Mouse (Mus musculus) kidney, embryonic 15.5 days (tissue): ENCODE measurements around the gene Tgfb2. TPM values are rescaled to one million over a fixed set of nuclear protein-coding genes. Genes with fewer than 3 reads are reported as not detected.

Experiments
- ATAC-seq: fragments of 200-750 bp; cut with Nextera tagmentation; replicated peaks from 2 replicates; pipeline ENCODE4 v1.8.0; 2017; ENCODE audit warnings: moderate TSS enrichment; ENCODE audit not compliant: low FRiP score
- H3K27ac ChIP-seq: fragments of 300-500 bp; sonication (generic); 2 replicates; pipeline ENCODE4 v1.5.1; 2015; ENCODE audit warnings: mild to moderate bottlenecking, inconsistent platforms
- H3K27me3 ChIP-seq: fragments of 300-500 bp; sonication (generic); 2 replicates; pipeline ENCODE4 v1.6.1; 2015; ENCODE audit warnings: inconsistent platforms
- H3K36me3 ChIP-seq: fragments of 300-500 bp; sonication (generic); 2 replicates; pipeline ENCODE4 v1.6.1; 2015; ENCODE audit warnings: inconsistent platforms
- H3K4me1 ChIP-seq: fragments of 300-500 bp; sonication (generic); 2 replicates; pipeline ENCODE4 v1.6.1; 2015; ENCODE audit warnings: inconsistent platforms
- H3K4me2 ChIP-seq: fragments of 300-500 bp; sonication (generic); 2 replicates; pipeline ENCODE4 v1.6.1; 2015; ENCODE audit warnings: moderate library complexity, mild to moderate bottlenecking, inconsistent platforms
- H3K4me3 ChIP-seq: fragments of 300-500 bp; sonication (generic); replicated peaks from 2 replicates; pipeline ENCODE4 v1.5.1; 2015; ENCODE audit warnings: mild to moderate bottlenecking, inconsistent platforms
- H3K9ac ChIP-seq: fragments of 300-500 bp; sonication (generic); 2 replicates; pipeline ENCODE4 v1.6.1; 2015; ENCODE audit warnings: mild to moderate bottlenecking, inconsistent platforms
- H3K9me3 ChIP-seq: fragments of 300-500 bp; sonication (generic); replicated peaks from 2 replicates; pipeline ENCODE4 v1.6.1; 2016; ENCODE audit warnings: inconsistent platforms
- WGBS: fragments of 180-500 bp; shearing (Covaris S2); methylation state at CpG from one replicate; pipeline ENCODE4 v1.1.7; 2015; ENCODE audit warnings: mixed read lengths; 5-methylcytosine and 5-hydroxymethylcytosine counted together
- polyA plus RNA-seq: library from polyadenylated mRNA; unstranded; fragments of >200 nt; fragmentation: Nextera tagmentation; extraction: Ambion mirVana; gene quantifications from 2 replicates; pipeline ENCODE4 v1.2.1, GENCODE M21; 2015

The Tgfb2 gene
- polyA plus RNA-seq, 1 experiment from 2014 or later, result 23.5 TPM

DNA sequence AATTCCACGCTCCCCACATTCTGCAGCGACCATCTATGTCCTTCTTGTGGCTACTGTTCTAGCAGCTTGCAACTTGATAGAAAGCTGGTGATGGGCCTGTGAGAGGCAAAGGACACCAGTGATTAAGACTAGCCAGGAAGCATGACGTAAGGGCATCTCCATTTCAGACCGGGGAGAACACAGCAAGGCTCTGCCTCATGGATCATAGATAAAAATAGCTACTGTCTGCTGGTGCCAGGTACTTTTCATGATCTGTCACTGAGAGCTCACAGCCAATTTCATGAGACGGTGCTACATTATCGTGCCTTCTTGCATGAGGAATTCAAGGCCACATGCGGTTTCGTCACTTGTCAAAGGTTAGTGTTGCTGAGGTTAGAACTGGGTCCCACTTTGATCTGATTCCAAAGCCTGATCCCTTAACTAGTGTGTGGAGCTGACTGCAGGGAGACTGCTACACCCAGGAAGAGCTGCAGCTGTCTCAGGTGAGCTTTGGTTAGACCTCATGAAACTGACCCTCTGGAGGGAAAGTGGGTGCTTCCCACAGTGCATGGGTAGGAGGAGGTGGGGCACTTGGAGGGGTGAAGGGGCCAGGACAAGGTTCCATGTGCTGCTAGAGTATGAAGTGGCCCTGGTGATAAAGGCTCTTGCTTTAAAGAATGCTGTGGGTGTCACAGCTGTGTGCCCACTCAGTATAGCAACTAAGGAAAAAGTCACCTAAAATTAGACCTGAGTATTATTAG lies 118.6 kb downstream of the Tgfb2 start:
- Histone ChIP-seq H3K9ac (no peak overlapping the region), H3K9me3 (no peaks in the 10 kb centered on the region), H3K27ac (no peak overlapping the region), H3K36me3 (no peaks in the 10 kb centered on the region), H3K4me3 (no peak overlapping the region), H3K4me2 (no peak overlapping the region), H3K27me3 (no peaks in the 10 kb centered on the region), H3K4me1 (no peaks in the 10 kb centered on the region)
- WGBS, result 80% methylated on average over 8 of the region's 8 CpGs
- ATAC-seq, result no peak

DNA sequence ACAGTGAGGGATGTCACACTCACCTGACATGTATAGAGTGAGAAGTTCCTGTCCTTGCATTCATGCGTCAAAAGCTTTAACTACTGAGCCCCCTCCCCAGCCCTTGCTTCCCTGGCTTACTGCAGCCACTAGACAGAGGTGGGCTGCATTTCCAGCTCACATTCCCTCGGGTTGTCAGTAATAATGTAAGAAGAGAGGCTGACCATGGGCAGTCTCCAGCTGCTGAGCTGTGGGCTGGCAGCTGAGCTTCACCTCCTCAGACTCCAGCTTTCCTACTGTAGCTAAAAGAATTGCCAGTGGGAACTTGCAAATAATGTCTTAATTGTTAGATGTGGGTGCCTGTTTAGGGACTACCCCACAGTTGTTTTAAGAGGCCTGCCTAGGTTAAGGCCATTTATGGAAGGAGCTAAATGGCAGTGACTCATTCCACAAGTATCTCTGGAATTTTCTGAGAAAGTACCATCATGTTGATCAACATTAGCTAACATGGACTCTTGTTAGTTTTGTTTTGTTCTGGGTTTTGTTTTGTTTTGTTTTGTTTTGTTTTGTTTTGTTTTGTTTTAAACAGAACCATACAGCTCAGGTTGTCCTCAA lies 120.1 kb downstream of the Tgfb2 start:
- 49% methylated on average over 2 of the region's 2 CpGs for WGBS
- Histone ChIP-seq H3K4me1 (no peaks in the 10 kb centered on the region), H3K4me3 (no peak overlapping the region), H3K27me3 (no peaks in the 10 kb centered on the region), H3K27ac (no peak overlapping the region), H3K36me3 (no peaks in the 10 kb centered on the region), H3K9me3 (no peaks in the 10 kb centered on the region), H3K4me2 (no peak overlapping the region), H3K9ac (no peak overlapping the region)
- ATAC-seq, result no peak

DNA sequence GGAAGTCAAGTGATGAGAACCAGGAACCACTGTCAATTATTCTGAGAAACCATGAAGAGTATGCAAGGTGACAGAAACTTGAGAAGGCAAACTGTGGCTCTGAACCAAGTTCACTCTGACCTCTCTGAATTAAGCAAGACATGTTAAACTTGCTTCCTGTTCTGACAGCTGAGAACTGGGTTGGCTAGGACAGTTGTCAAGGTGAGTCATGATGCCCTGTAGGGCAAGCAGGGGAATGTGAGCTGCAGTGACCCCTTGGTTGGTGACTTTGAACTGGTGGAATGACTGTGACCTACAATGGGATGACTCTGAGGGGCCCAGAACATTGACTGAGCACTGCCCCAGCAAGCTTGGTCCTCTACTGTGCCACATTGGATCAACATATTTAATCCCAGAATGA lies 121.9 kb downstream of the Tgfb2 start:
- Histone ChIP-seq H3K9me3 (no peaks in the 10 kb centered on the region), H3K27ac (no peak overlapping the region), H3K4me2 (no peak overlapping the region), H3K4me1 (no peaks in the 10 kb centered on the region), H3K4me3 (no peak overlapping the region), H3K9ac (no peak overlapping the region), H3K36me3 (no peaks in the 10 kb centered on the region), H3K27me3 (no peaks in the 10 kb centered on the region)
- ATAC-seq, result no peak

- no peak overlapping the region for H3K4me3 ChIP-seq
- H3K27me3 ChIP-seq, result no peaks in the 10 kb centered on the region
- no peaks in the 10 kb centered on the region for H3K4me1 ChIP-seq
- ATAC-seq, result no peak
- no peaks in the 10 kb centered on the region for H3K36me3 ChIP-seq
- WGBS, result 84% methylated on average over 6 of the region's 6 CpGs
- H3K4me2 ChIP-seq, result no peak overlapping the region
- no peaks in the 10 kb centered on the region for H3K9me3 ChIP-seq
- no peak overlapping the region for H3K9ac ChIP-seq
- no peak overlapping the region for H3K27ac ChIP-seq
Measured at GRCm38 (mm10) chr1:186582113-186582512, 123.7 kb downstream of the Tgfb2 start.

DNA sequence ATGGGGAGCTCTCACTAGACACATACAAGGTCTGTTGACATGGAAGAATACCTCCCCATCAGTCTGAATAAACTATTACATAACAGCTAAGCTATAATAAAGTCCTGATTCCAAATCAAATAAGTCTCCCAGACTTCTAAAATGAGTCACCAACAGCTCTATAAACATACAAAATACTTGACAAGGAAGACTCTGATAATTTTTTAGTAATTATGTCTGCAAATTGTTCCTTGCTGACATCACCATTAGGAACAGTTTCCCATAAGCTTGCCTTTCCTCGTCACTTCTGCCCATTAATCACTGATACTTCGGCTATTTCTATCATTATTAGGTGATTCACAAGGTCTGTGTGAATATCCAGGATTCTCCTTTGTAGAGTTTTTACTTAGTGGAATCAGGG lies 124.1 kb downstream of the Tgfb2 start:
- Histone ChIP-seq H3K27me3 (no peaks in the 10 kb centered on the region), H3K36me3 (no peaks in the 10 kb centered on the region), H3K27ac (no peak overlapping the region), H3K4me1 (no peaks in the 10 kb centered on the region), H3K4me3 (no peak overlapping the region), H3K9ac (no peak overlapping the region), H3K9me3 (no peaks in the 10 kb centered on the region), H3K4me2 (no peak overlapping the region)
- ATAC-seq, result no peak
- 72% methylated on average over 2 of the region's 2 CpGs for WGBS

DNA sequence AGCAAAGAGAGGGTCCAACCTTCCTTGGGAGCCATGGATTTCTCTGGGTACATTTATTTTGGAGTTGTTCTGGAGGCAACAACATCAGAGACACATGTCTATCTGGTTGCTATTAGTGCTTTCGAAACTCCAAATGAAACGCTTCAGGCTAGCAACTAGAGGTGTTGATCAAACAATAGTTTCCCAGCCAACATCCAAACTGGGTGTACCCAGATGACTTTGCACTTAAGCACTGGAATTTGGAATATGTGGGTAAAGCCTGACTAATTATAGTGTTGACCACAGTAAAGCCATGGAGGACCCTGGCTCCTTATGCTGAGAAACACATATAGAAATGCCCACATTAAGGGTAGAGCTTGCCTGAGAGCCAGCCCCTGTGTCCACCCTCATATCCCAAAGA lies 124.7 kb downstream of the Tgfb2 start:
- Histone ChIP-seq H3K36me3 (no peaks in the 10 kb centered on the region), H3K9me3 (no peaks in the 10 kb centered on the region), H3K9ac (no peak overlapping the region), H3K27me3 (no peaks in the 10 kb centered on the region), H3K27ac (no peak overlapping the region), H3K4me1 (no peaks in the 10 kb centered on the region), H3K4me3 (no peak overlapping the region), H3K4me2 (no peak overlapping the region)
- 84% methylated on average over 2 of the region's 2 CpGs for WGBS
- no peak for ATAC-seq

DNA sequence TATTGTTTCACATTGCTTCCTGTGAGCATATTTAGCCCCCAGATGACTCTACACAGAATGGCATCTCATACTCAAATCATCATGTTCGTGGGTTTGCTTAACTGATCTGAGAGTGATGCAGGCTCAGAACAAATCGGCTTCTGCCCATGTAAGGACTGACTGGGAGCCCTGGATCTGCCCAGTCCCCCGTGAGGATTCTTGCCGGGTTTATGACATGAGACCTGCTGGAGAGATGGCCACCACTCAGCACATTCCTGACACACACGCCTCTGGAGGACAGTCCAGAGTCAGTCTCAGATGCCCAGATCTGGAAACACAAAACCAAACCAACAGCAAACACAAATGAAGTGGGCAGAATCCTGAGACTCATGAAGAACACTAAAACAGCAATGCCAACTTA lies 128.5 kb downstream of the Tgfb2 start:
- WGBS, result 67% methylated on average over 5 of the region's 5 CpGs

GRCm38 (mm10) chr1:186575629-186576028 lies 130.2 kb downstream of the Tgfb2 start:
- Histone ChIP-seq H3K4me1 (no peaks in the 10 kb centered on the region), H3K4me3 (no peak overlapping the region), H3K9ac (no peak overlapping the region), H3K36me3 (no peaks in the 10 kb centered on the region), H3K27me3 (no peaks in the 10 kb centered on the region), H3K9me3 (no peaks in the 10 kb centered on the region), H3K27ac (no peak overlapping the region), H3K4me2 (no peak overlapping the region)
- 61% methylated on average over 9 of the region's 9 CpGs for WGBS
- ATAC-seq, result no peak

More for the DNA sequence above, 128.5 kb downstream of the Tgfb2 start:
- H3K36me3 ChIP-seq, result no peaks in the 10 kb centered on the region
- no peak for ATAC-seq
- H3K9me3 ChIP-seq, result no peaks in the 10 kb centered on the region
- H3K4me2 ChIP-seq, result no peak overlapping the region
- no peak overlapping the region for H3K4me3 ChIP-seq
- no peak overlapping the region for H3K9ac ChIP-seq
- no peaks in the 10 kb centered on the region for H3K27me3 ChIP-seq
- H3K4me1 ChIP-seq, result no peaks in the 10 kb centered on the region
- H3K27ac ChIP-seq, result no peak overlapping the region

- Histone ChIP-seq H3K4me2 (no peak overlapping the region), H3K36me3 (no peaks in the 10 kb centered on the region), H3K27ac (no peak overlapping the region), H3K4me3 (no peak overlapping the region), H3K27me3 (no peaks in the 10 kb centered on the region), H3K9me3 (no peaks in the 10 kb centered on the region), H3K9ac (no peak overlapping the region), H3K4me1 (no peaks in the 10 kb centered on the region)
- ATAC-seq, result no peak
- 77% methylated on average over 7 of the region's 7 CpGs for WGBS
Measured at GRCm38 (mm10) chr1:186575074-186575473, 130.7 kb downstream of the Tgfb2 start.

Other genes with a start within 250 kb of the Tgfb2 start
- 72.6 and 75.5 TPM in 2 replicates for gene Rrp15, start 43.4 kb upstream of the Tgfb2 start, polyA plus RNA-seq